Mouse (Mus musculus) CD8-positive naive resting alpha-beta T cell, adult 57 days (primary cell): Measurements from ENCODE around the gene Gpkow. TPM values are rescaled to one million over a fixed set of nuclear protein-coding genes. Genes with fewer than 3 reads are reported as not detected.

ENCODE experiments used
- total RNA-seq: library from RNA; stranded (reverse); gene quantifications from one replicate; pipeline ENCODE4 v1.2.4, GENCODE M21; 2023

The Gpkow gene
- 49.5 TPM for total RNA-seq

DNA sequence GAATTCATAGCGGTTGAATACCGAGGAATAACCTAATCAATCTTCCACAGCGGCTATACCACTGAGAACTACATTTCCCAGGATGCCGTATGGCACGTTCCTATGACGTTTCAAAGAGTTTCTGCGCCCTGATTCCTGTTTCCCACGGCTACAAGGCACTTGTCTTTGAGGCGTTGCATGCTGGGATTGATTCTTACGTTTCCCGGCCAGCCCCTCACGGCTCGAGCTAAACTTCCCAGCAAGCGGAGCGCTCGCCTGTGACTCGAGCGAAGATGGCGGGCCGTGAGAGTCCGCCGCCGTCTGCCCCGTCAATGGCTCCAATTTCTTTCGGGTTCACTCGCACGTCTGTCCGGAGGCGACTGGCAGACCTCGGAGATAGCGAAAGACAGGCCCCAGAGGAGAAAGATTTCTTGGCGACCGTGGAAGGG is at the start of gene Gpkow:
TSS of gene Gpkow (plus strand) at position 178 of the 428 bp plus-strand sequence.

GRCm38 (mm10) chrX:7657221-7657639 is 39.7 kb upstream of the Gpkow start, which contains the start of gene Prickle3:
Gene Prickle3, plus strand, starts transcription at chrX:7657260.

GRCm38 (mm10) chrX:7670921-7671623 is 25.9 kb upstream of the Gpkow start, which contains the start of gene Plp2:
Gene Plp2, minus strand, starts transcription at chrX:7671390.

GRCm38 (mm10) chrX:7680864-7681263 is 16.1 kb upstream of the Gpkow start, which contains the start of gene Magix:
Gene Magix, minus strand, starts transcription at chrX:7681251.

GRCm38 (mm10) chrX:7714135-7714899 is 17.4 kb downstream of the Gpkow start, which contains the start of gene Wdr45:
Gene Wdr45, plus strand, starts transcription at chrX:7714333.

DNA sequence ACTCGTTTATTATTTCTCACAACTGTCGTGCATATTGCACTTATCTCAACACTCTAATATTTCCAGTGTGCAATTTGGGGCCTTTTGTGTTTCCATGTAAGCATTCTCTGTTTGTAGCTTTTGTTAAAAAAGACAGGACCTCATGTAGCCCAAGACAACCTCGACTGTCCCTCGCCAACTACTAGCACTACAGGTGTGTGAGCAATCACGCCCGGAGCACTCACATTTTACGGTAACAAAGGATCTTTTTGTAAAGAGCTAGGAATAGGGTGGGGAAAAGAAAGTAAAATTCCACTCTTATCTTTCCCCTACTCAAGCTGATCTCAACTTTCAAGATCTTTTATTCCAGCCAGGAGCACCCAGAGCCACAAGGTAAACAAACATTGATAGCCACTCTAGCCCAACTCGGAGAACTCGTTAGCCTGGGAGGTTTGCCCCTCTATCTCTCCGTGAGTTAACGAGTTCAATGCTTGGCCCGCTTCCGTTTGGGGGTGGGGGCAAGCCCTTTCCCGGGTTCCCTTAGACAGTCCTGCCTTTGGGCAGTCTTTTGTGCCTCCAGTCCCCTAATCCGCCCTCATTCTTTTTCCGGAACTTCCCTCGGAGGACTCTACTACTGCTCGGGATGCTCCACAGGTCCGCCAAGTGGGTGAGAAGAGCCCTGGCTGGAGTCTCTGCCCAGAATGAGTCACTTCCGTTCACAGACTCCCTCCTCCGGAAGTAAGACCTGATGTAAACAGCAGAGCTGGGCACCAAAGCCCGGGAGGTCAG is 24.8 kb downstream of the Gpkow start, which contains the start of gene Gm45208:
TSS of gene Gm45208 (plus strand) at position 732 of the 768 bp plus-strand sequence.

GRCm38 (mm10) chrX:7728215-7728921 is 31.4 kb downstream of the Gpkow start, which contains the start of gene Praf2:
Gene Praf2, plus strand, starts transcription at chrX:7728439.

DNA sequence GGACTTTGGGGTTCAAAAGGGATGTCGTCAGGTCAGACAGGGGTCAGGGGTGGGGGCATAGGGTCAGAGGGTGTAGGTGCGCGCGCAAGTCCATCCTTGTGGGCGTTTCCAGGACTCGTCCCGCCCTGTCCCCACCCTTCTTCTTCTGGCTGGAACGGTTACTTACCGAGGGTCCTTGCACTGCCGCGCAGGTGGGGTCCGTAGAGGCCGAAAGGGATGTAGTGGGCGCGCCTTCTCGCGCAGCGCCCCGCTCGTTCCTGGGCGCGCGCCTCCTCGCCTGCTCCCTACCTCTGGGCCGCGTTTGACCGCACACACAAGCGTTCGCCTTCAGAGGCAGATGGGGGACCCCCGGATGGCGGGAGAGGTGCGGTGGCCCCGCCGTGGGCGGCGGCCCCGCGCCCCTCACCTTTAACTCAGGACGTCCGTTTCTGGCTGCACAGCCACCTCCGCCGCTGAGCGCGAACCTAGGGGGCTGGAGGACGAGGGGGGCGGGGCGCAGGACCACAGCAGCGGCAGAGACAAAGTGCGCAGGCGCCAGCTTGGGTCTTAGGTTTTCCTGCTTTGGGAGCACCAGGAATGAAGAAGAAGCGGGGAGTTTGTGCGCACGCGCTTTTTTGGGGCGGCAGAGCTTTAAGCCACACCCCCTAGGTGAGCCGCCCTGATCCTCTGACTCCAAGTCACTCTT is 53.6 kb downstream of the Gpkow start, which contains the start of gene Ccdc120:
TSS of gene Ccdc120 (minus strand) at position 474 of the 685 bp plus-strand sequence.

Other genes with a start within 250 kb of the Gpkow start
- gene Foxp3, start 123.5 kb upstream of the Gpkow start, total RNA-seq: 1.1 TPM
- 18.8 TPM for gene Ppp1r3f, start 122.8 kb upstream of the Gpkow start, total RNA-seq
- 27.6 TPM for gene Ccdc22, start 91.6 kb upstream of the Gpkow start, total RNA-seq
- not detected for gene Cacna1f, start 90.0 kb upstream of the Gpkow start, total RNA-seq
- 0.49 TPM for gene Syp, start 58.7 kb upstream of the Gpkow start, total RNA-seq
- 31.4 TPM for gene Prickle3, start 39.9 kb upstream of the Gpkow start, total RNA-seq
- 43.3 TPM for gene Plp2, start 25.7 kb upstream of the Gpkow start, total RNA-seq
- not detected for gene Magix, start 15.9 kb upstream of the Gpkow start, total RNA-seq
- 111 TPM for gene Wdr45, start 17.2 kb downstream of the Gpkow start, total RNA-seq
- not detected for gene Gm45208, start 25.1 kb downstream of the Gpkow start, total RNA-seq
- gene Praf2, start 31.3 kb downstream of the Gpkow start, total RNA-seq: 17.0 TPM
- gene Ccdc120, start 53.8 kb downstream of the Gpkow start, total RNA-seq: not detected
- gene Tfe3, start 65.4 kb downstream of the Gpkow start, total RNA-seq: 22.2 TPM
- gene Gripap1, start 92.6 kb downstream of the Gpkow start, total RNA-seq: 175 TPM
- 0.80 TPM for gene Kcnd1, start 125.2 kb downstream of the Gpkow start, total RNA-seq
- gene Otud5, start 144.2 kb downstream of the Gpkow start, total RNA-seq: 214 TPM
- gene Pim2, start 181.1 kb downstream of the Gpkow start, total RNA-seq: 121 TPM
- gene Slc35a2, start 186.9 kb downstream of the Gpkow start, total RNA-seq: 38.3 TPM
- 68.3 TPM for gene Pqbp1, start 202.1 kb downstream of the Gpkow start, total RNA-seq
- 31.9 TPM for gene Timm17b, start 202.2 kb downstream of the Gpkow start, total RNA-seq
- gene Gm10491, start 210.7 kb downstream of the Gpkow start, total RNA-seq: not detected
- gene Gm10490, start 212.4 kb downstream of the Gpkow start, total RNA-seq: not detected
- gene Pcsk1n, start 222.7 kb downstream of the Gpkow start, total RNA-seq: not detected
- not detected for gene Eras, start 231.5 kb downstream of the Gpkow start, total RNA-seq